Mouse (Mus musculus): ENCODE data around the gene Prss12. TPM values are rescaled to one million over a fixed set of nuclear protein-coding genes. Genes with fewer than 3 reads are reported as not detected.
"Not testable (repeated sequence)": the region's sequence is repeated elsewhere in the genome, so short reads cannot be mapped to it uniquely, and the experiment has no call there.

The Prss12 gene
- polyA plus RNA-seq, 1 experiment from 2014 or later, result 11.5 TPM

DNA sequence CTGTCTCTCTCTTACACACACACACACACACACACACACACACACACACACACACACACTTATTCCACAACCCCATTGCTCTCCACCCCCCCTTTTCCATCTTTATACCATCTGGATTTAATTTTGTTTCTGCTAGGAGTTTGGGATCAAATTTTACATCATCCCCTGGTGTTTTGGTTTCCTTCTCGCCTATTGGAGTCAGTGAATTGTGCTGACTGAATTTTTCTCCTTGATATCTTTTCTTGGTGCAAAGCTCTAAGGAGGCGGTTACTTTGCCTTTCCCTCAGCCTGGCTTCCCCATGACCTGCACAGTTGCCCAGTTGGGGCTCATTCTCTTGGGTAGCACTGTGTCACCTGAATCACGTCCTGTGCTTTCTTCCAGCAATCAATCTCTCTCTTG lies 30.1 kb downstream of the Prss12 start:
- no peaks in the 10 kb centered on the region for H3K9me3 ChIP-seq (ENCODE audit: low read depth, low read length)
- whole genome bisulfite sequencing, result 63% methylated on average over 3 of the region's 3 CpGs
- H3K4me1 ChIP-seq (ENCODE audit: insufficient read depth), result no peaks in the 10 kb centered on the region
- no peak for ATAC-seq (ENCODE audit: insufficient read depth)
- no peak for TF ChIP-seq CTCF (IDR thresholded peaks at IDR 0.05; ENCODE audit: low read depth)
- H3K36me3 ChIP-seq (ENCODE audit: insufficient read depth), result no peaks in the 10 kb centered on the region
- DNase-seq, result no peak
- no peaks in the 10 kb centered on the region for H3K27me3 ChIP-seq (ENCODE audit: insufficient read depth, low read length)
- no peak overlapping the region for H3K9ac ChIP-seq
- H3K27ac ChIP-seq (ENCODE audit: low read depth), result no peak overlapping the region
- no peak overlapping the region for H3K4me2 ChIP-seq
- no peak overlapping the region for H3K4me3 ChIP-seq (ENCODE audit: low read depth, low read length)

DNA sequence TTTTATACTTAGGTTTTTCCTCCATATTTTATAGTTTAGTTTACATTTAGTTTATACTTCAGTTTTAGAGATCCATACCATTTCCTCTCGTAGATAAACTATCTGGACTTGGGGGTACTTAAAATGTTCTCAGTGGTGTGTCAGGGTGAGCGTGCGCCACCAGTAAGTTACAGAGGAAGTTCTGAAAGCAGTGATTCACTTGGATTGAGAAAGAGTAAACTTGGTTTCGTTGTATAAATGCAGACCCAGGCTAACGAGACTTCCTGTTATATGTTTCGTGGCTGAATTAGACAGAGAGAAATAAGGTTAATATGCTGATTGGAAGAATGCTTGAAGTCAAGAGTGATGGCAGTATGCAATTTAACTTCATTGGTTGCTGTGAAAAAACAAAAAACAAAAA lies 34.6 kb downstream of the Prss12 start:
- Histone ChIP-seq H3K9ac (no peak overlapping the region), H3K4me2 (no peak overlapping the region), H3K9me3 (ENCODE audit: low read depth, low read length) (no peaks in the 10 kb centered on the region), H3K4me3 (ENCODE audit: low read depth, low read length) (no peak overlapping the region), H3K27me3 (ENCODE audit: insufficient read depth, low read length) (no peaks in the 10 kb centered on the region), H3K4me1 (ENCODE audit: insufficient read depth) (no peaks in the 10 kb centered on the region), H3K27ac (ENCODE audit: low read depth) (no peak overlapping the region), H3K36me3 (ENCODE audit: insufficient read depth) (no peaks in the 10 kb centered on the region)
- 63% methylated on average over 6 of the region's 6 CpGs for WGBS
- ATAC-seq (ENCODE audit: insufficient read depth), result no peak
- no peak for DNase-seq
- TF ChIP-seq CTCF (IDR thresholded peaks at IDR 0.05; ENCODE audit: low read depth), result no peak

DNA sequence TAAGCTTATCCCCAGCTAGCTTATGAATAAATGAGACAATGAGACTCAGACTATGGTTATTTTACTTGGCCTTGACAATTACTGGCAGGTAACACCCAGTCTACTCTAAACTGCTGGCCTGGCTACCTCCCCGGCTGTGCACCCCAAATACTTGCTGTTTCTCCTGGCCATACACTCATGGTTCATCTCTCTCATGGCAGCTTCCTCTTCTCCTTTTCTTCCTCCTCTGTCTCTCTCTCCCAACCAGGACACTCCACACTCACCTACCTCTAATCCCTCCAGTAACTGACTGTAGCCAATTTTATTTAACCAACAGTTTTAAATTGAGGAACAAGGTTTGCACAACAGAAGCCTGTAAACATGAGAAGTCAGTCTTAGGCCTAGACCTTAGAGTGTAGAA lies 45.1 kb downstream of the Prss12 start:
- H3K36me3 ChIP-seq (ENCODE audit: insufficient read depth), result no peaks in the 10 kb centered on the region
- H3K9ac ChIP-seq, result no peak overlapping the region
- H3K9me3 ChIP-seq (ENCODE audit: low read depth, low read length), result no peaks in the 10 kb centered on the region
- H3K27me3 ChIP-seq (ENCODE audit: insufficient read depth, low read length), result no peaks in the 10 kb centered on the region
- DNase-seq, result no peak
- ATAC-seq (ENCODE audit: insufficient read depth), result no peak
- H3K4me3 ChIP-seq (ENCODE audit: low read depth, low read length), result no peak overlapping the region
- TF ChIP-seq CTCF (IDR thresholded peaks at IDR 0.05; ENCODE audit: low read depth), result no peak
- H3K4me1 ChIP-seq (ENCODE audit: insufficient read depth), result no peaks in the 10 kb centered on the region
- 90% methylated on average over 1 of the region's 1 CpGs for WGBS
- H3K4me2 ChIP-seq, result no peak overlapping the region
- H3K27ac ChIP-seq (ENCODE audit: low read depth), result no peak overlapping the region

DNA sequence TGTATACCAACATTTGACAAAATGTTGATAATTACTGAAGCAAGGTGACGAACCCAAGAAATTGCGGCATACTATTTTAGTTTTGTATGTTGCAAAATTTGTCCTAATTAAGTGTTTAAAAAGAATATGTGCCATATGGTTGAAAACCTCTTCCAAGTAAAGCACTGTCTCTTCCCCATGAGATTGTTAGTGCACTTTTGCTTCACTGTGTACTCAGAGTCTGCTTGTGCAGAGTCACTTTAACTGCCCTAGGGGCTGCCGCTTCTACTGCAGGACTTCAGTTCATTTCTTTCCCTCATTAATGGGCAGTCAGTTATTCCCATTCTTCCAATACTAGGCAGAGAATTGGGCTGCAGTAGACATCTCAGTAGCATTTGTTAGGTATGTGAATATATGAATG lies 46.5 kb downstream of the Prss12 start:
- Histone ChIP-seq H3K36me3 (ENCODE audit: insufficient read depth) (no peaks in the 10 kb centered on the region), H3K27ac (ENCODE audit: low read depth) (no peak overlapping the region), H3K4me2 (no peak overlapping the region), H3K4me1 (ENCODE audit: insufficient read depth) (no peaks in the 10 kb centered on the region), H3K9ac (no peak overlapping the region), H3K4me3 (ENCODE audit: low read depth, low read length) (no peak overlapping the region), H3K9me3 (ENCODE audit: low read depth, low read length) (no peaks in the 10 kb centered on the region), H3K27me3 (ENCODE audit: insufficient read depth, low read length) (no peaks in the 10 kb centered on the region)
- ATAC-seq (ENCODE audit: insufficient read depth) (no peak), DNase-seq (no peak)
- WGBS, result 78% methylated on average over 3 of the region's 3 CpGs
- no peak for TF ChIP-seq CTCF (IDR thresholded peaks at IDR 0.05; ENCODE audit: low read depth)

DNA sequence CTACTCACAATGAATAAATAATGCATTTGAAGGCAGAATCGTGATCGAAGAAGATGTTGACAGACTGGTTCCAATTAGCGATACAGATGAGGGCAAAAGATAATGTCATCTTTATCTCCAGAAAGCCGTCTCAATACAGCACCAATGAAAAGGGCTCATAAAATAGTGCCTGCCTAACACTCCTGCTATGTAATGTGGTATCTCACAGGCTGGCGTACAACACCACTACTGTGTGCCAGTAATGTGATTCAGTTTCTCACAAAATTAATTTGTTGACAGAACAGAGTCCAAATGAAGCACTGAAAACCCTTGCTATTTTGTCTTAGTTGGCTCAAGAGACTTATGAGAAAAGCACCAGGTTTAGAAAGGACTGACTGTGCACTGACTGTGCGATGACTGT lies 48.4 kb downstream of the Prss12 start:
- Histone ChIP-seq H3K4me2 (no peak overlapping the region), H3K4me3 (ENCODE audit: low read depth, low read length) (no peak overlapping the region), H3K4me1 (ENCODE audit: insufficient read depth) (no peaks in the 10 kb centered on the region), H3K27me3 (ENCODE audit: insufficient read depth, low read length) (no peaks in the 10 kb centered on the region), H3K9me3 (ENCODE audit: low read depth, low read length) (no peaks in the 10 kb centered on the region), H3K27ac (ENCODE audit: low read depth) (no peak overlapping the region), H3K9ac (no peak overlapping the region), H3K36me3 (ENCODE audit: insufficient read depth) (no peaks in the 10 kb centered on the region)
- ATAC-seq (ENCODE audit: insufficient read depth) (no peak), DNase-seq (no peak)
- WGBS, result 65% methylated on average over 6 of the region's 6 CpGs
- no peak for TF ChIP-seq CTCF (IDR thresholded peaks at IDR 0.05; ENCODE audit: low read depth)

DNA sequence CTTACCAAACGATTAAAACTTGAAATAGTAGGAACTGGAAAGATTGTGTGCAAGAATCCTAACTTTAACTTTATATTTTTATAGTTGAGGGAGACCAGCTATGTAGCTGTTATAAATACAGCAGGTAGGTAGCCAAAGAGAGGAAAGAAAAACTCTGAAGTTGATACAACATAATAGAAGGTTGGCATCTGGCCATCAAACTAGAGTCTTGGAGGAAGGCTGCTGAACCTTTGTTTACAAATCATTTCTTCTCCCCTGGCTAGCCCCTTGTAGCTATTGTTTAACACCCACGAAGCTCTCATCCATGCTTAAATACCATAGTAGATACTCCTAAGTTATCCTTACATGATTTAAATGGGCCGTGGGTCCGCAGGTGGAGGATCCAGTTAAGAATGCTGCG lies 52.1 kb downstream of the Prss12 start:
- no peak overlapping the region for H3K27ac ChIP-seq (ENCODE audit: low read depth)
- no peak overlapping the region for H3K4me2 ChIP-seq
- H3K9ac ChIP-seq, result no peak overlapping the region
- TF ChIP-seq CTCF (IDR thresholded peaks at IDR 0.05; ENCODE audit: low read depth), result no peak
- no peaks in the 10 kb centered on the region for H3K4me1 ChIP-seq (ENCODE audit: insufficient read depth)
- peak; percentile 65 for DNase-seq
- H3K27me3 ChIP-seq (ENCODE audit: insufficient read depth, low read length), result no peaks in the 10 kb centered on the region
- no peaks in the 10 kb centered on the region for H3K9me3 ChIP-seq (ENCODE audit: low read depth, low read length)
- no peak overlapping the region for H3K4me3 ChIP-seq (ENCODE audit: low read depth, low read length)
- H3K36me3 ChIP-seq (ENCODE audit: insufficient read depth), result no peaks in the 10 kb centered on the region
- ATAC-seq (ENCODE audit: insufficient read depth), result no peak
- WGBS, result 71% methylated on average over 5 of the region's 5 CpGs

DNA sequence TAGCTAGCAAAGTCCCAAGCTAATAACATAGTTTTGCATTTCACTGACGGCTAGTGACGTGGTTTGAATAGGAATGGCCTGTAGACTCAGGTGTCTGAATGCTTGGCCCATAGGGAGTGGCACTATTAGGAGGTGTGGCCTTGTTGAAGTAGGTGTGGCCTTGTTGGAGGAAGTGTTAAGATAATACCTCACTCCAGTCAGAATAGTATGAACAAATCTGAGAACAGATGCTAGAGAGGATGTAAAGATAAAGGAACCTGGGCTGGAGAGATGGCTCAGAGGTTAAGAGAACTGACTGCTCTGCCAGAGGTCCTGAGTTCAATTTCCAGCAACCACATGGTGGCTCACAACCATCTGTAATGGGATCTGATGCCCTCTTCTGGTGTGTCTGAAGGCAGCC lies 55.1 kb downstream of the Prss12 start:
- not testable (repeated sequence) for H3K27me3 ChIP-seq (ENCODE audit: insufficient read depth, low read length); DNase-seq; H3K4me3 ChIP-seq (ENCODE audit: low read depth, low read length); H3K9me3 ChIP-seq (ENCODE audit: low read depth, low read length); H3K4me2 ChIP-seq; H3K27ac ChIP-seq (ENCODE audit: low read depth); H3K4me1 ChIP-seq (ENCODE audit: insufficient read depth); H3K9ac ChIP-seq; H3K36me3 ChIP-seq (ENCODE audit: insufficient read depth); ATAC-seq (ENCODE audit: insufficient read depth)
- WGBS, result 88% methylated on average over 2 of the region's 2 CpGs

DNA sequence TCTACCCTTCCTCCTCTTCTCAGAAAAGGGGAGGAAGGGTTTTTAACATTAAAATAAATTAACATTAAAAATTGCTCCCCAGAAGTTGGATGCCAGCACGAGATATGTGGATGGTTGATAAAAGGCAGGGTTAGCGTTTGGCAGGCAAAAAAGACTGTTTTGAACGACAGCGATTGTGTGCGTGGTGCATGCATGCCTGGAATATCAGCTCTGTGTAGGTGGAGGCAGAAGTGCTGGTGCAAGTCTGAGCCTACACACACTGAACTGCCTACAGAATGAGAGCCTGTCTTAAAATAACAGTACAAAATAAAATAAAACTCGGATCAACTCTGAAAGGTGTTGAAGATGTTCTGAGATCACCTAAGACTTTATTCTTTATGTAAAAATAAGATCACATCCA lies 57.2 kb downstream of the Prss12 start:
- TF ChIP-seq CTCF (IDR thresholded peaks at IDR 0.05; ENCODE audit: low read depth), result no peak
- ATAC-seq (ENCODE audit: insufficient read depth), result no peak
- 60% methylated on average over 6 of the region's 6 CpGs for WGBS

More for the DNA sequence above, 57.2 kb downstream of the Prss12 start:
- DNase-seq, result no peak
- Histone ChIP-seq H3K36me3 (ENCODE audit: insufficient read depth) (peaks cover 11% of the 10 kb centered on the region), H3K4me1 (ENCODE audit: insufficient read depth) (peaks cover 4% of the 10 kb centered on the region; the same call in 1 of the 2 replicates), H3K9ac (no peak overlapping the region), H3K4me2 (no peak overlapping the region), H3K9me3 (ENCODE audit: low read depth, low read length) (no peaks in the 10 kb centered on the region), H3K27ac (ENCODE audit: low read depth) (no peak overlapping the region), H3K4me3 (ENCODE audit: low read depth, low read length) (no peak overlapping the region), H3K27me3 (ENCODE audit: insufficient read depth, low read length) (no peaks in the 10 kb centered on the region)
